Mouse (Mus musculus) CD4-positive, CD25-positive, alpha-beta regulatory T cell, adult 4 months (primary cell): ENCODE results near the gene Dpysl4. TPM values are rescaled to one million over a fixed set of nuclear protein-coding genes. Genes with fewer than 3 reads are reported as not detected.

Source experiments
- polyA plus RNA-seq, 2 experiments: library from polyadenylated mRNA; unstranded; fragments of 100-300 nt; shearing (Covaris generic); gene quantifications; one replicate each; pipeline ENCODE4 v1.2.1; 2017

Dpysl4 gene
- polyA plus RNA-seq, 2 experiments from 2014 or later, result not detected

Other genes starting within 250 kb of the Dpysl4 start
- gene Ppp2r2d, start 239.9 kb upstream of the Dpysl4 start, polyA plus RNA-seq, result 10 to 100 TPM; 14.2 to 15.9 TPM
- 10 to 100 TPM; 22.8 to 23.1 TPM for gene Mapk1ip1, start 239.7 kb upstream of the Dpysl4 start, polyA plus RNA-seq
- 10 to 100 TPM; 18.6 to 23.3 TPM for gene Bnip3, start 176.5 kb upstream of the Dpysl4 start, polyA plus RNA-seq
- not detected for gene Jakmip3, start 145.3 kb upstream of the Dpysl4 start, polyA plus RNA-seq
- gene Lrrc27, start 127.0 kb downstream of the Dpysl4 start, polyA plus RNA-seq, result 1 to 10 TPM; 4.4 to 4.8 TPM
- gene Stk32c, start 127.3 kb downstream of the Dpysl4 start, polyA plus RNA-seq, result under 1 TPM in 1 of 2 experiments, not detected in 1; 0.43 TPM
- gene Pwwp2b, start 162.5 kb downstream of the Dpysl4 start, polyA plus RNA-seq, result 1 to 10 TPM; 2.0 to 5.6 TPM